Mouse (Mus musculus) thymus, adult 2 months (tissue): ENCODE data around the gene Upk1a. TPM values are rescaled to one million over a fixed set of nuclear protein-coding genes. Genes with fewer than 3 reads are reported as not detected.

Experiments used
- DNase-seq: peaks from one replicate; pipeline ENCODE4 v3.0.0; 2021
- H3K27ac ChIP-seq: fragments of 200-500 bp; 2 replicates; pipeline ENCODE4 v1.5.1; 2012; ENCODE audit warnings: low read length, control low read depth; ENCODE audit not compliant: control insufficient read depth, insufficient read depth
- H3K27me3 ChIP-seq: fragments of 200-500 bp; 2 replicates; pipeline ENCODE4 v1.6.1; 2012; ENCODE audit warnings: mild to moderate bottlenecking, low read length, moderate library complexity, mixed read lengths; ENCODE audit not compliant: control insufficient read depth, insufficient read depth
- H3K36me3 ChIP-seq: fragments of 200-500 bp; 2 replicates; pipeline ENCODE4 v1.6.1; 2012; ENCODE audit warnings: mild to moderate bottlenecking, low read length, moderate library complexity; ENCODE audit not compliant: control insufficient read depth, insufficient read depth
- H3K4me1 ChIP-seq: fragments of 200-500 bp; replicated peaks from 2 replicates; pipeline ENCODE4 v1.6.1; 2012; ENCODE audit warnings: low read length; ENCODE audit not compliant: control insufficient read depth, insufficient read depth
- H3K4me3 ChIP-seq: fragments of 200-500 bp; 2 replicates; pipeline ENCODE4 v1.5.1; 2012; ENCODE audit warnings: mild to moderate bottlenecking, low read length, control low read depth, moderate library complexity; ENCODE audit not compliant: control insufficient read depth, insufficient read depth
- CTCF ChIP-seq: fragments of 200-500 bp; IDR thresholded peaks from 2 replicates; pipeline ENCODE4 v1.5.1; 2012; ENCODE audit warnings: mild to moderate bottlenecking, control low read depth, low read length, moderate library complexity, borderline replicate concordance; ENCODE audit not compliant: control insufficient read depth, poor library complexity, insufficient read depth; ENCODE audit errors: extremely low read depth
- POLR2A ChIP-seq: fragments of 200-500 bp; IDR thresholded peaks from 2 replicates; pipeline ENCODE4 v1.6.1; 2012; ENCODE audit warnings: mild to moderate bottlenecking, low read length, control low read depth, moderate library complexity; ENCODE audit not compliant: control insufficient read depth, poor library complexity, insufficient read depth; ENCODE audit errors: extremely low read depth
- WGBS: fragments of 180-500 bp; shearing (Covaris S2); methylation state at CpG from one replicate; pipeline ENCODE4 v1.1.7; 2018; 5-methylcytosine and 5-hydroxymethylcytosine counted together
- polyA plus RNA-seq: library from polyadenylated mRNA; depleted of rRNA; stranded (reverse); fragments of >200 nt; gene quantifications from 2 replicates; pipeline ENCODE4 v1.2.3, GENCODE M21; 2012; rRNA removed

Gene Upk1a
- polyA plus RNA-seq = 4.5 and 7.5 TPM in 2 replicates

- WGBS = 69% methylated on average over 8 of the region's 8 CpGs
- Histone ChIP-seq H3K4me1 (0 out of 2 replicates have a peak, but pooled peaks cover 5% of the 10 kb centered on the region), H3K4me3 (no peak within 1 kb of the TSS)
These were observed at the start of gene Upk1a for GRCm38 (mm10) chr7:30612654-30613402. Gene Upk1a (minus strand): TSS chr7:30612847.

GRCm38 (mm10) chr7:30649591-30650540 lies 37.2 kb upstream of the Upk1a start, which contains the start of gene Rbm42:
Gene Rbm42 (minus strand): TSS chr7:30650317.
- peak; percentile 99 for DNase-seq
- TF ChIP-seq POLR2A (peak; percentile 68), CTCF (peak; percentile 48; the same call in 1 of the 2 replicates)
- no peaks in the 10 kb centered on the region for H3K27me3 ChIP-seq
- peaks cover 5% of the 10 kb centered on the region for H3K4me1 ChIP-seq
- peak within 1 kb of the TSS; percentile 64 for H3K4me3 ChIP-seq
- no peak within 1 kb of the TSS for H3K27ac ChIP-seq
- 2% methylated on average over 59 of the region's 59 CpGs for WGBS
- peaks cover 36% of the 10 kb centered on the region for H3K36me3 ChIP-seq

More at GRCm38 (mm10) chr7:30612654-30613402, at the start of gene Upk1a:
- Histone ChIP-seq H3K27ac (no peak within 1 kb of the TSS), H3K27me3 (no peaks in the 10 kb centered on the region), H3K36me3 (peaks cover 8% of the 10 kb centered on the region)
- no peak for TF ChIP-seq CTCF
- no peak for TF ChIP-seq POLR2A
- no peak for DNase-seq

GRCm38 (mm10) chr7:30639083-30639482 lies 26.4 kb upstream of the Upk1a start:
- no peak for DNase-seq
- WGBS = 40% methylated on average over 4 of the region's 4 CpGs
- H3K27me3 ChIP-seq = peaks cover 7% of the 10 kb centered on the region; the same call in 1 of the 2 replicates
- no peak overlapping the region for H3K4me3 ChIP-seq
- TF ChIP-seq POLR2A = no peak
- TF ChIP-seq CTCF = no peak
- peaks cover 34% of the 10 kb centered on the region for H3K36me3 ChIP-seq
- no peak overlapping the region for H3K27ac ChIP-seq
- H3K4me1 ChIP-seq = no peaks in the 10 kb centered on the region

- peaks cover 8% of the 10 kb centered on the region for H3K36me3 ChIP-seq
- no peak for DNase-seq
- no peak for TF ChIP-seq POLR2A
- no peak for TF ChIP-seq CTCF
- H3K4me3 ChIP-seq = no peak overlapping the region
- H3K27me3 ChIP-seq = peaks cover 20% of the 10 kb centered on the region
- H3K27ac ChIP-seq = no peak overlapping the region
- no peaks in the 10 kb centered on the region for H3K4me1 ChIP-seq
- 34% methylated on average over 11 of the region's 11 CpGs for WGBS
These were observed 23.7 kb upstream of the Upk1a start for GRCm38 (mm10) chr7:30636395-30636794.

GRCm38 (mm10) chr7:30635752-30636151 lies 23.1 kb upstream of the Upk1a start, which contains the start of gene Etv2:
Gene Etv2 (minus strand): TSS chr7:30635852.
- no peak for TF ChIP-seq POLR2A
- TF ChIP-seq CTCF = no peak
- 10% methylated on average over 5 of the region's 5 CpGs for WGBS
- no peak for DNase-seq
- Histone ChIP-seq H3K4me1 (no peaks in the 10 kb centered on the region), H3K4me3 (no peak within 1 kb of the TSS), H3K27me3 (peaks cover 20% of the 10 kb centered on the region), H3K27ac (no peak within 1 kb of the TSS), H3K36me3 (peaks cover 3% of the 10 kb centered on the region)

- Histone ChIP-seq H3K27ac (no peak overlapping the region), H3K36me3 (no peaks in the 10 kb centered on the region), H3K4me1 (no peaks in the 10 kb centered on the region), H3K27me3 (peaks cover 20% of the 10 kb centered on the region), H3K4me3 (no peak overlapping the region)
- peak; percentile 59 for DNase-seq
- TF ChIP-seq CTCF (peak; percentile 71; the same call in 1 of the 2 replicates), POLR2A (no peak)
- WGBS = 6% methylated on average over 20 of the region's 20 CpGs
These were observed 22.0 kb upstream of the Upk1a start for GRCm38 (mm10) chr7:30634621-30635020.
